Mouse (Mus musculus): Measurements from ENCODE around the gene Cox6b2.

GRCm38 (mm10) chr7:4724359-4724758 is 28.5 kb downstream of the Cox6b2 start:
- TF ChIP-seq GATA1 (IDR thresholded peaks at IDR 0.05; ENCODE audit: borderline replicate concordance, low read length) (no peak), FLI1 (IDR thresholded peaks at IDR 0.05; ENCODE audit: low read length) (no peak)
